8 mouse cellular contexts compared by ENCODE assay signal in genomic region chr11:116654255-116654821, GRCm38 (mm10). TPM values are rescaled to one million over a fixed set of nuclear protein-coding genes. Genes with fewer than 3 reads are reported as not detected.
DNase-seq lines count a peak whose midpoint lies in the region; ATAC-seq and TF ChIP-seq lines count a peak whose summit lies in the region.

TSS of gene Cygb (minus strand) at chr11:116654313.

- peak; percentile 26 for DNase-seq in lung, embryonic 14.5 days
- no peak for DNase-seq in lung, postnatal 14 days
- peak; percentile 54 for DNase-seq in gastrocnemius, postnatal 10 days
- no peak for DNase-seq in liver, embryonic 14.5 days (ENCODE audit: low read depth in 3 of 3, low spot score in 3 of 3)
- no peak for DNase-seq in T-cell, adult 2 months (ENCODE audit: low spot score)

- H3K4me1 ChIP-seq in lung, embryonic 14.5 days (ENCODE audit: insufficient read depth) = peaks cover 16% of the 10 kb centered on the region; the same call in 1 of the 2 replicates
- no peaks in the 10 kb centered on the region; the same call in 1 of the 2 replicates for H3K4me1 ChIP-seq in brown adipose tissue, adult 24 weeks (ENCODE audit: control insufficient read depth, insufficient read depth, insufficient read length, low read length)
- H3K4me1 ChIP-seq in hindbrain, embryonic 16.5 days (ENCODE audit: control insufficient read depth, insufficient read depth, low read depth, low read length) = peaks cover 27% of the 10 kb centered on the region
- H3K4me1 ChIP-seq in liver, embryonic 14.5 days (replicated peaks; ENCODE audit: control insufficient read depth in 2 of 2, insufficient read depth in 2 of 2, low read length in 1 of 2) = peaks cover 0 to 5% of the 10 kb centered on the region in 2 experiments; a peak in 2 of 4 replicates
- peaks cover 18% of the 10 kb centered on the region; the same call in 1 of the 2 replicates for H3K4me1 ChIP-seq in stomach, embryonic 14.5 days (ENCODE audit: control insufficient read depth, insufficient read depth, low read length)

- no peak for TF ChIP-seq CTCF in lung, embryonic 14.5 days (IDR thresholded peaks at IDR 0.05; ENCODE audit: low read depth)
- no peak for TF ChIP-seq CTCF in liver, embryonic 14.5 days (IDR thresholded peaks at IDR 0.05; ENCODE audit: low read depth)

- H3K9me3 ChIP-seq in lung, embryonic 14.5 days (ENCODE audit: low read depth, low read length) = no peaks in the 10 kb centered on the region
- H3K9me3 ChIP-seq in hindbrain, embryonic 16.5 days (ENCODE audit: control insufficient read depth, low read length) = no peaks in the 10 kb centered on the region
- no peaks in the 10 kb centered on the region for H3K9me3 ChIP-seq in liver, embryonic 14.5 days (ENCODE audit: control insufficient read depth, low read length)
- H3K9me3 ChIP-seq in stomach, embryonic 14.5 days (ENCODE audit: control insufficient read depth, low read depth, low read length) = no peaks in the 10 kb centered on the region

- peak within 1 kb of the TSS; percentile 50 for H3K9ac ChIP-seq in lung, embryonic 14.5 days
- peak within 1 kb of the TSS; percentile 95 for H3K9ac ChIP-seq in hindbrain, embryonic 16.5 days (ENCODE audit: low read depth, low read length)
- no peak within 1 kb of the TSS for H3K9ac ChIP-seq in liver, embryonic 14.5 days (replicated peaks)
- H3K9ac ChIP-seq in stomach, embryonic 14.5 days (replicated peaks; ENCODE audit: low read depth, low read length) = peak within 1 kb of the TSS; percentile 28; the same call in 1 of the 2 replicates

- no peak for TF ChIP-seq EP300 in liver, embryonic 14.5 days (IDR thresholded peaks at IDR 0.05; ENCODE audit: low read depth)

- 5% methylated on average over 27 of the region's 28 CpGs for WGBS in lung, embryonic 14.5 days
- 5% methylated on average over 28 of the region's 28 CpGs for WGBS in hindbrain, embryonic 16.5 days
- 6% methylated on average over 28 of the region's 28 CpGs for WGBS in liver, embryonic 14.5 days (ENCODE audit: insufficient replicate concordance)
- 4% methylated on average over 28 of the region's 28 CpGs for WGBS in stomach, embryonic 14.5 days

- peak within 1 kb of the TSS; percentile 50 for H3K4me3 ChIP-seq in lung, embryonic 14.5 days (ENCODE audit: low read depth, low read length)
- peak within 1 kb of the TSS; percentile 66 for H3K4me3 ChIP-seq in brown adipose tissue, adult 24 weeks (ENCODE audit: insufficient read depth, low read depth, low read length)
- H3K4me3 ChIP-seq in hindbrain, embryonic 16.5 days (ENCODE audit: low read length) = peak within 1 kb of the TSS; percentile 68
- peak within 1 kb of the TSS in 1 of 2 experiments; percentile 37; a peak in 2 of 4 replicates for H3K4me3 ChIP-seq in liver, embryonic 14.5 days (ENCODE audit: insufficient read depth in 1 of 2, low read depth in 2 of 2, low read length in 2 of 2)
- H3K4me3 ChIP-seq in stomach, embryonic 14.5 days (ENCODE audit: low read depth, low read length) = peak within 1 kb of the TSS; percentile 53

- H3K27me3 ChIP-seq in lung, embryonic 14.5 days (ENCODE audit: insufficient read depth, low read length) = peaks cover 35% of the 10 kb centered on the region
- H3K27me3 ChIP-seq in hindbrain, embryonic 16.5 days (replicated peaks; ENCODE audit: control insufficient read depth, insufficient read depth, low read length) = peaks cover 2% of the 10 kb centered on the region; the same call in 1 of the 2 replicates
- H3K27me3 ChIP-seq in liver, embryonic 14.5 days (ENCODE audit: control insufficient read depth, insufficient read depth, low read length) = peaks cover 35% of the 10 kb centered on the region
- H3K27me3 ChIP-seq in stomach, embryonic 14.5 days (ENCODE audit: control insufficient read depth, insufficient read depth, low read length) = no peaks in the 10 kb centered on the region

- no peaks in the 10 kb centered on the region for H3K36me3 ChIP-seq in lung, embryonic 14.5 days (ENCODE audit: insufficient read depth)
- H3K36me3 ChIP-seq in hindbrain, embryonic 16.5 days (ENCODE audit: control insufficient read depth, insufficient read depth, low read length) = no peaks in the 10 kb centered on the region
- H3K36me3 ChIP-seq in liver, embryonic 14.5 days (replicated peaks; ENCODE audit: control insufficient read depth, insufficient read depth, low read depth) = no peaks in the 10 kb centered on the region
- no peaks in the 10 kb centered on the region for H3K36me3 ChIP-seq in stomach, embryonic 14.5 days (ENCODE audit: control insufficient read depth, insufficient read depth, low read length)

- ATAC-seq in lung, embryonic 14.5 days (ENCODE audit: insufficient read depth) = no peak
- peak; percentile 27; the same call in 1 of the 2 replicates for ATAC-seq in hindbrain, embryonic 16.5 days
- no peak for ATAC-seq in liver, embryonic 14.5 days (ENCODE audit: insufficient read depth)
- ATAC-seq in stomach, embryonic 14.5 days (ENCODE audit: insufficient number of reproducible peaks, insufficient read depth, low FRiP score, low read depth) = no peak

- H3K4me2 ChIP-seq in lung, embryonic 14.5 days = peak within 1 kb of the TSS; percentile 96
- peak within 1 kb of the TSS; percentile 89 for H3K4me2 ChIP-seq in hindbrain, embryonic 16.5 days (ENCODE audit: low read length)
- H3K4me2 ChIP-seq in liver, embryonic 14.5 days (ENCODE audit: low read depth) = peak within 1 kb of the TSS; percentile 58
- peak within 1 kb of the TSS; percentile 91 for H3K4me2 ChIP-seq in stomach, embryonic 14.5 days (replicated peaks; ENCODE audit: low read depth, low read length)

- no peak within 1 kb of the TSS for H3K27ac ChIP-seq in lung, embryonic 14.5 days (ENCODE audit: low read depth)
- peak within 1 kb of the TSS; percentile 49 for H3K27ac ChIP-seq in brown adipose tissue, adult 24 weeks (replicated peaks; ENCODE audit: low read depth, low read length)
- peak within 1 kb of the TSS; percentile 57 for H3K27ac ChIP-seq in hindbrain, embryonic 16.5 days (ENCODE audit: low read depth, low read length)
- H3K27ac ChIP-seq in liver, embryonic 14.5 days = no peak within 1 kb of the TSS
- no peak within 1 kb of the TSS for H3K27ac ChIP-seq in stomach, embryonic 14.5 days (ENCODE audit: low read length)

RNA-seq across cellular contexts. Expression of gene Cygb, which starts in this region (rescaled TPM):
- 9.5 and 10.0 TPM in 2 replicates for polyA plus RNA-seq in lung, embryonic 14.5 days (2014; fragmentation: Nextera tagmentation; extraction: Ambion mirVana)
- 13.4 and 18.7 TPM in 2 replicates for polyA plus RNA-seq in brown adipose tissue, adult 24 weeks (2012; ENCODE audit: insufficient read depth, insufficient read length, missing spikeins)
- total RNA-seq in gastrocnemius, postnatal 10 days (2021) = 10 to 100 TPM; 26.6 to 30.3 TPM
- 34.4 and 37.4 TPM in 2 replicates for polyA plus RNA-seq in hindbrain, embryonic 16.5 days (2015; fragmentation: Nextera tagmentation; extraction: Ambion mirVana)
- polyA plus RNA-seq in liver, embryonic 14.5 days (2012; rRNA removed) = 0.41 and 0.64 TPM in 2 replicates
- polyA plus RNA-seq in liver, embryonic 14.5 days (2014; fragmentation: Nextera tagmentation; extraction: Ambion mirVana) = 0.44 and 0.81 TPM in 2 replicates
- 19.9 and 20.8 TPM in 2 replicates for polyA plus RNA-seq in stomach, embryonic 14.5 days (2014; fragmentation: Nextera tagmentation; extraction: Ambion mirVana)

Comparison
In these comparisons a context has a peak if more than half of its experiments do, and no peak if none do; other contexts are left out.
1. DNase-seq: peak in lung, embryonic 14.5 days (single experiment) and gastrocnemius, postnatal 10 days (single experiment); none in lung, postnatal 14 days (single experiment), liver, embryonic 14.5 days (0 of 3) and T-cell, adult 2 months (single experiment).
2. H3K27ac ChIP-seq: peak in brown adipose tissue, adult 24 weeks (single experiment) and hindbrain, embryonic 16.5 days (single experiment); none in lung, embryonic 14.5 days (single experiment), liver, embryonic 14.5 days (single experiment) and stomach, embryonic 14.5 days (single experiment).
3. Peak in every context shown above with its lines, with median percentiles within 50 percentile points of each other: H3K4me2 ChIP-seq.